Mouse (Mus musculus) stomach, postnatal 0 days (tissue): ENCODE measurements around the gene Ncbp2. TPM values are rescaled to one million over a fixed set of nuclear protein-coding genes. Genes with fewer than 3 reads are reported as not detected.

Source experiments
- ATAC-seq: fragments of 200-750 bp; cut with Nextera tagmentation; 2 replicates; pipeline ENCODE4 v1.8.0; 2017; ENCODE audit not compliant: low FRiP score, low TSS enrichment
- DNase-seq: peaks from one replicate; pipeline ENCODE4 v3.0.0-alpha.2; 2016; ENCODE audit warnings: low spot score
- H3K27ac ChIP-seq: fragments of 300-500 bp; sonication (generic); replicated peaks from 2 replicates; pipeline ENCODE4 v1.5.1; 2014; ENCODE audit warnings: mild to moderate bottlenecking, control low read depth
- H3K27me3 ChIP-seq: fragments of 300-500 bp; sonication (generic); 2 replicates; pipeline ENCODE4 v1.6.1; 2014; ENCODE audit warnings: low read length; ENCODE audit not compliant: control insufficient read depth, insufficient read depth
- H3K36me3 ChIP-seq: fragments of 300-500 bp; sonication (generic); 2 replicates; pipeline ENCODE4 v1.6.1; 2014; ENCODE audit warnings: low read length, mixed read lengths; ENCODE audit not compliant: control insufficient read depth, insufficient read depth
- H3K4me1 ChIP-seq: fragments of 300-500 bp; sonication (generic); replicated peaks from 2 replicates; pipeline ENCODE4 v1.6.1; 2014; ENCODE audit warnings: antibody characterized with exemption; ENCODE audit not compliant: control insufficient read depth, insufficient read depth
- H3K4me2 ChIP-seq: fragments of 300-500 bp; sonication (generic); replicated peaks from 2 replicates; pipeline ENCODE4 v1.6.1; 2014; ENCODE audit warnings: low read depth, mild to moderate bottlenecking, control low read depth, moderate library complexity
- H3K4me3 ChIP-seq: fragments of 300-500 bp; sonication (generic); 2 replicates; pipeline ENCODE4 v1.5.1; 2014; ENCODE audit warnings: low read depth, low read length, control low read depth
- H3K9ac ChIP-seq: fragments of 300-500 bp; sonication (generic); 2 replicates; pipeline ENCODE4 v1.6.1; 2014; ENCODE audit warnings: mild to moderate bottlenecking, low read length, control low read depth, mixed read lengths
- H3K9me3 ChIP-seq: fragments of 300-500 bp; sonication (generic); 2 replicates; pipeline ENCODE4 v1.6.1; 2016; ENCODE audit warnings: low read length; ENCODE audit not compliant: control insufficient read depth
- CTCF ChIP-seq: IDR thresholded peaks from 2 replicates; pipeline ENCODE4 v1.5.1; 2016; ENCODE audit warnings: antibody characterized with exemption, low read depth, mild to moderate bottlenecking, moderate library complexity
- EP300 ChIP-seq: optimal IDR thresholded peaks from 2 replicates; pipeline ENCODE3; 2016; ENCODE audit warnings: antibody characterized with exemption
- WGBS: fragments of 180-500 bp; shearing (Covaris S2); extraction: QIAGEN DNeasy Blood & Tissue Kit; methylation state at CpG from one replicate; pipeline ENCODE4 v1.1.7; 2014; 5-methylcytosine and 5-hydroxymethylcytosine counted together
- microRNA-seq: library from miRNA; unstranded; fragments of <30 nt; microRNA quantifications from one replicate; pipeline ENCODE4, GENCODE M21; 2016
- polyA plus RNA-seq: library from polyadenylated mRNA; unstranded; fragments of >200 nt; fragmentation: Nextera tagmentation; extraction: Ambion mirVana; gene quantifications from 2 replicates; pipeline ENCODE4 v1.2.1, GENCODE M21; 2015

Ncbp2 gene
- polyA plus RNA-seq, 1 experiment from 2014 or later: 52.3 TPM

DNA sequence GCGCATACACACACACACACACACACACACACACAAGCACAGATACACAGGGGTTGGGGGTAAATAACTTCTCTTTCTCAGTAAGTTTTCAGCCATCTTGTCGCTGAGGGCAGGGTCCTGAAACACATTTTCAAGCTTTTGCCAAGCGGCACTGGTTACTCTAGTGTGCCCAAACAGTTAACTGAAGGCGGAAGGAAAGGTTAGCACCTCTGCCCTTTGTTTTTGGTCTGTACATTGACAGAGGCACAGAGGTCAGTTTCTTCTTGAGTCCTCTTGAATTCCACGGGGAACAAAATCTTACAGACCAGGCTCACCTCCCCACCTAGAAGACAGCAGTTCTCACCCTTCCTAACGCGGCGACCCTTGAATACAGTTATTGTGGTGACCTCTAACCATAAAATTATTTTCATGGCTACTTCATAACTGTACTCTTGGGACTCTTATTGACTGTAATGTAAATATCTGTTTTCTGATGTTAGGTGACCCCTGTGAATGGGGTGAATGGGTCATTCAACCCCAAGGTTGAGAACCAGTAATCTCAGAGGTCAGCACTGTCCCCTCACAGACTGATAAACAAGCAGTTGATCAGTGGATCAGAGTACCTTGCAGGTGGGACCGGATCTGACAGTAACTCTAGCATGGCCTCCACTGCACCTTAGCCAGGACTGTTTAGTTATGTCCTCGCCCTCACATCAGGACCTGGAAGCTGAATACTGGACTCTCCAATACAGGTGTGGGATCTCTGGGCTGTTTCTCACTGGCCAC lies 60.4 kb downstream of the Ncbp2 start:
- no peaks in the 10 kb centered on the region for H3K9me3 ChIP-seq
- no peak overlapping the region for H3K4me3 ChIP-seq
- no peaks in the 10 kb centered on the region for H3K4me1 ChIP-seq
- H3K27ac ChIP-seq: no peak overlapping the region
- ATAC-seq (no peak), DNase-seq (no peak)
- no peak overlapping the region for H3K4me2 ChIP-seq
- WGBS: 54% methylated on average over 10 of the region's 10 CpGs
- H3K36me3 ChIP-seq: no peaks in the 10 kb centered on the region
- no peaks in the 10 kb centered on the region for H3K27me3 ChIP-seq
- TF ChIP-seq CTCF (no peak), EP300 (no peak)
- no peak overlapping the region for H3K9ac ChIP-seq

DNA sequence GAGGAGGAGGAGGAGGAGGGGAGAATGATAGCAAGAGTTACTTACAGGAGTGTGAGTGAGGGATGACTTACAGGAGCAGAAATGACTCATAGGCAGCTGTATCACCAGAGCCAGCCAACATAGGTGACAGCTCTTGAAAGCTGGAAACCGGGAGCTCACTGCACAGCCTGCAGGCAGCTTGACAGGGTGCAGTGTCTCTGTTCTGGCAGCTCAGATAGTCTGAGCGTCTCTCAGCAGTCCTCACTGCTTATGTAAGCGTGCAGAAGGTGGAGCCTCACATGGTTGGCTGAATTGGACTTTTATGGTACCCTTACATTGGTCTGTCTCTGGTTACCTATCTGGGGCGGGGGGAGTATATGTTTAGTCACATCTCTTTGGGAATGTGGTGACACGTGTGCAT lies 61.6 kb downstream of the Ncbp2 start:
- 23% methylated on average over 5 of the region's 5 CpGs for WGBS
- H3K4me3 ChIP-seq: no peak overlapping the region
- no peaks in the 10 kb centered on the region for H3K9me3 ChIP-seq
- TF ChIP-seq CTCF: peak; percentile 9; the same call in 1 of the 2 replicates
- no peak for TF ChIP-seq EP300
- peak; percentile 60 for ATAC-seq
- no peaks in the 10 kb centered on the region for H3K36me3 ChIP-seq
- no peak for DNase-seq
- no peak overlapping the region for H3K4me2 ChIP-seq
- H3K27me3 ChIP-seq: no peaks in the 10 kb centered on the region
- no peak overlapping the region for H3K9ac ChIP-seq
- no peaks in the 10 kb centered on the region for H3K4me1 ChIP-seq
- H3K27ac ChIP-seq: no peak overlapping the region

GRCm38 (mm10) chr16:32010330-32010729 lies 62.0 kb downstream of the Ncbp2 start:
- H3K36me3 ChIP-seq: no peaks in the 10 kb centered on the region
- H3K9ac ChIP-seq: no peak overlapping the region
- H3K4me1 ChIP-seq: no peaks in the 10 kb centered on the region
- H3K27me3 ChIP-seq: no peaks in the 10 kb centered on the region
- TF ChIP-seq EP300: no peak
- TF ChIP-seq CTCF: no peak
- ATAC-seq (peak; percentile 33; the same call in 1 of the 2 replicates), DNase-seq (no peak)
- no peaks in the 10 kb centered on the region for H3K9me3 ChIP-seq
- no peak overlapping the region for H3K4me3 ChIP-seq
- no peak overlapping the region for H3K27ac ChIP-seq
- 67% methylated on average over 4 of the region's 4 CpGs for WGBS
- H3K4me2 ChIP-seq: no peak overlapping the region

Small RNA genes within 50 kb of the gene (microRNA-seq; reads per million reads assigned to microRNA genes)
- not detected for gene Gm26269

Other genes with a start within 250 kb of the Ncbp2 start
- 0.06 TPM in 1 of 2 replicates, not detected in the other for gene Meltf, start 69.7 kb upstream of the Ncbp2 start, polyA plus RNA-seq
- 1.4 and 1.7 TPM in 2 replicates for gene Pigz, start 14.7 kb upstream of the Ncbp2 start, polyA plus RNA-seq
- 109 and 112 TPM in 2 replicates for gene 0610012G03Rik, start within 50 bp of the Ncbp2 start, polyA plus RNA-seq
- 5.4 and 5.7 TPM in 2 replicates for gene Senp5, start 54.8 kb downstream of the Ncbp2 start, polyA plus RNA-seq
- 22.2 and 23.6 TPM in 2 replicates for gene Pak2, start 130.8 kb downstream of the Ncbp2 start, polyA plus RNA-seq
- 69.8 and 71.8 TPM in 2 replicates for gene Pigx, start 151.2 kb downstream of the Ncbp2 start, polyA plus RNA-seq
- 19.0 and 19.1 TPM in 2 replicates for gene Cep19, start 151.3 kb downstream of the Ncbp2 start, polyA plus RNA-seq
- 8.2 TPM in 2 replicates for gene Nrros, start 217.1 kb downstream of the Ncbp2 start, polyA plus RNA-seq
- gene Bex6, start 231.3 kb downstream of the Ncbp2 start, polyA plus RNA-seq: not detected in 2 replicates